Mouse (Mus musculus): ENCODE data around the gene BC055324.

The BC055324 gene

DNA sequence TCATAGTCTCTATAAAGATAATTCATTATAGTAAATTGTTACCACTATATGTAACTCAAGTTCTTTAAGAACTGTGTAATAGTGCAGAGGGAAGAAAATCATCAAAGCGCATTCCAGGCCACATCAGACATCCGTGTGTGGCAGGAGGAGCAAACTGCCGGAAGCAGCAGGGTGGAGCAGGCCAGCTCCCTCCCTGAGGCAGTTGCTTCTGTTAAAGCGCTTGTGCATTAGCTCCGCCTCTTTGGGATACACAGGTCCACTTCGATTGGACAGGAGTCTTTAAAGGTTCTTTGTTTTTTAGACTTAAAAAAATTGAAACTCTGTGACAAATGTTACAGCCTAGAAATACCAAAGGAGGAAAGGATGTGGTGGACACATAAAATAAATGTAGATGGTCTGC is 52.5 kb downstream of the BC055324 start:
- DNase-seq: no peak

- DNase-seq: no peak
These were observed 60.0 kb downstream of the BC055324 start for GRCm38 (mm10) chr1:163934591-163934990.

- no peak for DNase-seq
These were observed 62.8 kb downstream of the BC055324 start for GRCm38 (mm10) chr1:163931801-163932200.

- DNase-seq: no peak
These were observed 64.2 kb downstream of the BC055324 start for GRCm38 (mm10) chr1:163930458-163930794.

DNA sequence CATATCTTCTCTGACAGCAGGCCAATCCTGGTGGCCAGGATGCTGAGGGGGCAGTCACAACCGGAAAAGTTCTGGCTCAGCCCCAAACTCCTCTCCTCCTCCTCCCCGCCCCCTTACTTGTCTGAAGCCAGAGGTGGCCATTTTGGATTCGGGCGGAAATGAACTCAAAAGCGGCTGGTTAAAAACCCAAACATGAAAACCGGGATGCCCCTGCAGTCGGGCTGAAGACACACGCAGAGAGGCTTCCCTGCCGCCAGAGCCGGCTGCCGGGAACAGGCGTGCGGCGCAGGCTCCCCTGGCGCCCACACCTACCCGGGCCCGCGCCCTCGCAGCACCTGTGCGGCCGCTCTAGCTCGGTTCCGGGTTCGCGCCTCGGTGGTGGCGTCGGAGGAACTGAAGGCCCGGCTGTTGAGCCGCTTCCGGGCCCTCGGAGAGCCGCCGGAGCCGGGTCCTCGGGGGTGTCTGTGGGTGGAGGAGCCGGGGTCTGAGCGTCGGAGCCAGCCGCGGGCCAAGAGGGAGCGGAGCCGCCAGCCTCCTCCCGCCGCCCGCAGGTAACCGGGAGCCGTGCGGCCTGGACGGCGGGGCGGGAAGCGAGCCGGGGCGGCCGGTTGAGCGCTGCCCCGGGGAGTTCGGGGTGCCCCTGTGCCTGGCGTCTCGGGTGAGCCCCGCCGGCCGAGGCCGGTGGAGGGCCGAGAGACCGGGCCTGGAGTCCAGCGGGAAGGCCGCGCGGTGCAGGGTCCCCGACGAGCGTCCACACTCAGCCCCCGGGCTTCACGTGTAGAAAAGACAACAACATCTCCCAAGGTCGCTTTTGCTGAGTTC is 64.7 kb downstream of the BC055324 start:
- peak; percentile 93 to 95 for DNase-seq

GRCm38 (mm10) chr1:163928846-163929245 is 65.8 kb downstream of the BC055324 start, which contains the start of gene Scyl3:
Gene Scyl3 (plus strand): TSS chr1:163929100.
- DNase-seq: no peak

DNA sequence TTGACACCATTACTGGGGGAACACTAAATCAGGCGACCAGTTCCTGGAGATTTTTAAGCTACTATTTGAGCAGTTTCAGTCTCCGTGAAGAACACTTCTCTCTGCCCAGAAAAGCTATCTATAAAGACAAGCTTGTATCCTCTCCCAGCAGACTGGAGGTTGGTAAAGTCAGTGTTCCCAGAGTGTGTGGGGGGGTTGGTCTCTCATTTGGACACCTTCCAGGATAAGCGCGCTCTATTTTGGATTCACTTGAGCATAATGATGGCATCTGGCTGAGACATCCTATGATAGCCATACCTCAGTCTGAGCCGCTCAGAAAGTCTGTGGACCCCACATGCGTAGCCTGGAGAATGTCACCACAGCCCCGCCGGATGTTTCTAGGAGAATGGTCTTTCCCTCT is 70.5 kb downstream of the BC055324 start:
- no peak for DNase-seq

GRCm38 (mm10) chr1:163917349-163918160 is 77.0 kb downstream of the BC055324 start:
- DNase-seq: no peak

DNA sequence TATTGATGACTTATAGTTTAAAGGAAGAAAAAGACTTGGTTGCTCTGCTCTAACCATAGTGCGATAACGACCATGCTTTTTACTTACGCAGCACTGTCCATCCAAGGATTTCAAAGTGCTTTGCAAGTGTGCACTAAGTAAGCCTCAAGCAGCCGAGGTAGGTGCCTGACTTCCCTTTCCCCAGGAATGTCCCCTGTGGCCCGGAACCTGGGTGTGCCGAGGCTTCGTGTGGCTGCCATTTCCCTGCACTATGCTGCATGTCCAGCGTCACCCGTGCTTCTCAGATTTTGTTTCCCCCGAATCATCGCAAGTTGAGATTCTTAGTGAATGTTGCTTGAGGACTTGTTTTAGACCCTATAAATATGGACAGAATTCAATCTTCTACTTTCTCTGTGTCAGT is 82.6 kb downstream of the BC055324 start:
- no peak for DNase-seq

- DNase-seq: no peak
These were observed 83.8 kb downstream of the BC055324 start for GRCm38 (mm10) chr1:163910785-163911184.

GRCm38 (mm10) chr1:163910343-163910742 is 84.3 kb downstream of the BC055324 start:
- peak; percentile 6 to 19 for DNase-seq

DNA sequence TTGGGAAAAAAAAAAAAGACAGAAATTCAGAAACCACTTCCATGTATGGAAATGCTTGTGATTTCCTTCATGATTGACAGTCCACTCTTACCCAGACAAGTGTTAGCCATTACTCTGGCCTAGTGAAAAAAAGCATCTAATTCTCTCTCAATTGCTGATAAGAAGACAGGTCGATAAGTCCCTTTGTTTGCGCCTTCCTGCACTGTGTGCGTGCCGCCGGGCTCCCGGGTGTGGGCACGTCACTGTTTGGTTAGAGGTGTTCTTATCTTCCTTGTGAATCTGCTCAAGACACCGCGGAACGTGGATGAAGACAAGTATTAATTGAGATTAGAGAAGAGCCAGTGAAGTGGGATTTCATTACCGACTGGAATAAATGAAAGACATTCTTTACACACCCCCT is 86.2 kb downstream of the BC055324 start:
- DNase-seq: no peak

- no peak for DNase-seq
These were observed 87.4 kb downstream of the BC055324 start for GRCm38 (mm10) chr1:163907007-163907811.

DNA sequence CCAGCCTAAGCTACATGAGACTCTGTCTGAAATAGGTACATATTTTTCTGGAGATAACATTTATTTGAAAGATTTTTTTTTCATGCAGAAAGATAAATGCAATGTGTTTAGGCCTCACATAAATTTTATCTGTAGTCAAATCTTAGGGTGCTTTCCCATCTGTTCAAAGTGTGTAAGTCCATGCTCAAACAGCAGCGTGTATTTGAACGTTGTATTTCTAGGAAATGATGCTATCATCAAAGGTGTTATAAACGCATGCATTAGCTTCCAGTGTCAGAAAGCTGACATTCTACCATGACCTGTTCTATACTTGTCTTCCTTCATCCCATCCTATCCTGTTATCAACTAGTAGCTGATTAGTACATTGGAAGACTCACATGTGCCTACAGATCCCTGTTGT is 91.2 kb downstream of the BC055324 start:
- no peak for DNase-seq

DNA sequence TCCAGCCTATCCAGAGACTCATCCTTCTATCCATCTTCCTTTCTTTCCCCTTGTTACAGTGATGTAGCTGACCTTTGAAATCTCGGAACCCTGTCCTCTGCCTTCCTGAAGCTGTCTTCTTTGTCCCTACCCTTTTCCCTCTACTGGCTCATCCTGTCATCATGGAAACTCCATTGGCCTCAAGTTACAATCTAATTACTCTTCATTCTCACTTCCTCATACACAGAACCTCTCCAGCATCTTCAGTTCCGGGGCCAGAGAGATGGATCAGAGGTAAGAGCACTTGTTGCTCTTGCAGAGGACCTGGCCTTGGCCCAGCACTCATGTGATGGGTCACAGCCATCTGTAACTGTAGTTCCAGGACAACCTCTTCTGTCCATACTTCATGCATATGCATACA is 94.4 kb downstream of the BC055324 start:
- no peak for DNase-seq

DNA sequence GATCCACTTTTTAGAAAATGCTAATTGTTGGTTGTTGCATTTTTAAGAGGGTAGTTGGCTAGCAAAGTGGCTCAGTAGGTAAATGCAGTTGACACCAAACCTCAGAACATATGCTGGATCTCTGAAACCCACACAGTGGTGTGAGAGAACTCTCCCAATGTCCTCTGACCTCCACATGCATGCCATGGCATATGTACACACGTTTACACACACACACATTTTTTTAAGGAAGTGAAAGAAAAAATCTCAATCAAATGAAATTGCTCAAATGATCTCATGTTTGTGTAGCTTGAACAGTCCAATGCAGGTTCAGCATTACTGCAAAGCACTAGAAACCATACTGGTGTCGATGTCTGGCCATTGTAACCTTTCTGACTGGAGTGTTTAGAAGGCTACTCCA is 95.0 kb downstream of the BC055324 start:
- DNase-seq: no peak

DNA sequence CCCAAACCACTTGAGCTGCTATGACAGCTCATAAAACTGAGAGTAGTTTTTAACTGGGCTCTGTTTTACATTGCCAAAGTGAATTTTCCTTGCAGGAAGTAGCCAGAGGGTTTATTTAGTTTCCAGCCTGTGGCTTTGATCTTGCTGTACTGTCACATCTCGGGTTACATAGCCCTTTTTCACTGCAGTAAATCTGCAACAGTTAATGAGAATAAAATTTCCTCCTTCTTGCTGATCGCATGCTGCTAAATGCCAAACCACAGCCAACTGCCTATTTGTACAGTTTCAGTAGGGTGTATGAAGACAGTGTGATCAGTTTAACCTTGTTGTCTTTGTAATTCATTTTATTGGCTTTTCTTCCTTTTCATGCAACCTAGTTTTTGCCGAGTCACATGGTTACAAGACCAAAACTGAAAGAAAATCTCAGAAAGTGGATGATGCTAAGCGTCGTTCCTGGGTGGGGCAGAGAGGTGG is 96.3 kb downstream of the BC055324 start:
- DNase-seq: peak in 1 of 2 experiments; percentile 19

All from kidney, postnatal 4 days (tissue).